Mouse (Mus musculus): ENCODE measurements at regions not wholly inside any gene's neighbourhood (a gene's known extent, or its start where the extent isn't known, plus 50 kb on each side); places are given as distances from the start of the nearest gene placed in this dataset.
"Not testable (repeated sequence)": the region's sequence is repeated elsewhere in the genome, so short reads cannot be mapped to it uniquely, and the experiment has no call there.

DNA sequence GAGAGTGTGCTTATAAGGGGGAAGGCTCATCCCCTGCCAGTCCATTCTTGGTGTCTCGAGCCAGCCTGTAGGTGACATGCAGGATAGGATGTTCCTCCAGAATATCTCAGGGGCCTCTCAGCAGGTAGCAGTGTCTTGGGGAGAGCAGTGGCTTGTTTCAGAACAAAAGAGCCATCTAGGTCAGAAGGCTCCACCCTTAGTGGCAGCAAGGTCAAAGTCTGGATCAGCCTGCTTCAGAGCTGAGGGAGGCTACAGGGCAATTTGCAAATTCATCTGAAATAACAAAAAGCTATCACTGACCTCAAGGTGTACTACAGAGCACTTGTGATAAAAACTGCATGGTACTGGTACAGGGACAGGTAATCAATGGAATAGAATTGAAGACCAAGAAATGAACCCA, 1679.5 kb downstream of the Stim2 start:
- in situ Hi-C loops (cut with MboI, MseI) = not testable (repeated sequence)

- in situ Hi-C loops (cut with MboI, MseI) = loop anchor here (5.0 kb wide), 1 partner anchor 1074 kb away; no protein-coding TSS in a partner anchor
Measured at GRCm38 (mm10) chr5:55691114-55691742, 1692.9 kb downstream of the Stim2 start.

GRCm38 (mm10) chr5:55704512-55704911, 1706.2 kb downstream of the Stim2 start:
- in situ Hi-C loops (cut with MboI, MseI) = no loop called here

- in situ Hi-C loops (cut with MboI, MseI) = no loop called here
Measured at GRCm38 (mm10) chr5:55711786-55712185, 1713.5 kb downstream of the Stim2 start.

- in situ Hi-C loops (cut with MboI, MseI) = no loop called here
Measured at GRCm38 (mm10) chr5:55735143-55735542, 1736.8 kb downstream of the Stim2 start.

DNA sequence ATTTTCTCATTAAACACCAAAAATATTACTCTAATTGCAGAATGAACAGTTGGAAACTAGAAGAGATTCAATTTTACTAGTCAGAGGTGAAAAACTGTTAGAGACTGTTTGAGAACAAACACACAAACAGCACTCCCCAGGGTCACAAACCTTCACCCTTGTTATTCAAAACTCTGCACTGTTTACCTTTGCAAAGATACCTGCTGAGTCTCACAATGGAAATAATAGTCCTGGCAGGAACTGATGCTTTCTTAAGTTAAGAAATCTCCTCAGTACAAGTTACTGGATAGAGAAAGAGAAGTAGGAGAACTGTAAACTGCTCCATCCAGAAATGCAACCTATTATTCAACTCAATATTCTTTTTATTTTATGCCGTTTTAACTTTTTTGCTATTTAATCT, 1763.5 kb downstream of the Stim2 start:
- in situ Hi-C loops (cut with MboI, MseI) = loop anchor here (25.0 kb wide), 1 partner anchor 1924 kb away; no protein-coding TSS in a partner anchor

GRCm38 (mm10) chr5:55791755-55792629, 1793.7 kb downstream of the Stim2 start:
- in situ Hi-C loops (cut with MboI, MseI) = no loop called here

DNA sequence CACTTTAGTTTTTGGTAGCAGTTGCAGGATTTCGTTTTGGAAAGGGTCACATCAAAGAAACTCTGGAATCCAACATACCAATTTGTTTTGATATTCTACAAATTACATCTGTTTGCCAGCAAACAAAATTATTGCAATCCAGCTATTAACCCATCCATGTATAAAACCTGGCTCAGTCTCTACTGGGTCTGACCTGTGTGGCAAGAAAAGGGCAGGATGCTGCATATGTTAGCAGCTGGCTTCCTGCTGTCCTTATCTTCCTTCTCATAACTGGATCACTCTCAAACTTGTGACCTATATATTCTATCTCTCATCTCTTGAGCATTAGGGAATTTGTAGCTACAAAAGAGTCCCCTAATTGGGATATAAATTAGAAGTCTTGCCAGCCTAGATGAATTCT, 1794.4 kb downstream of the Stim2 start:
- in situ Hi-C loops (cut with MboI, MseI) = no loop called here

Data from T-helper 1 cell (primary cell).